Mouse (Mus musculus) G1E-ER4 (cell line): ENCODE results near the gene Tead1. TPM values are rescaled to one million over a fixed set of nuclear protein-coding genes. Genes with fewer than 3 reads are reported as not detected.

Experiments
- GATA1 ChIP-seq: IDR thresholded peaks from one replicate; pipeline ENCODE4 v1.8.0; 2012; ENCODE audit warnings: low read length, inconsistent platforms
- polyA plus RNA-seq: library from polyadenylated mRNA; stranded (reverse); fragments of >175 nt; gene quantifications from 2 replicates; pipeline ENCODE4 v1.2.3, GENCODE M21; 2012

Gene Tead1
- polyA plus RNA-seq, 1 experiment = not detected

DNA sequence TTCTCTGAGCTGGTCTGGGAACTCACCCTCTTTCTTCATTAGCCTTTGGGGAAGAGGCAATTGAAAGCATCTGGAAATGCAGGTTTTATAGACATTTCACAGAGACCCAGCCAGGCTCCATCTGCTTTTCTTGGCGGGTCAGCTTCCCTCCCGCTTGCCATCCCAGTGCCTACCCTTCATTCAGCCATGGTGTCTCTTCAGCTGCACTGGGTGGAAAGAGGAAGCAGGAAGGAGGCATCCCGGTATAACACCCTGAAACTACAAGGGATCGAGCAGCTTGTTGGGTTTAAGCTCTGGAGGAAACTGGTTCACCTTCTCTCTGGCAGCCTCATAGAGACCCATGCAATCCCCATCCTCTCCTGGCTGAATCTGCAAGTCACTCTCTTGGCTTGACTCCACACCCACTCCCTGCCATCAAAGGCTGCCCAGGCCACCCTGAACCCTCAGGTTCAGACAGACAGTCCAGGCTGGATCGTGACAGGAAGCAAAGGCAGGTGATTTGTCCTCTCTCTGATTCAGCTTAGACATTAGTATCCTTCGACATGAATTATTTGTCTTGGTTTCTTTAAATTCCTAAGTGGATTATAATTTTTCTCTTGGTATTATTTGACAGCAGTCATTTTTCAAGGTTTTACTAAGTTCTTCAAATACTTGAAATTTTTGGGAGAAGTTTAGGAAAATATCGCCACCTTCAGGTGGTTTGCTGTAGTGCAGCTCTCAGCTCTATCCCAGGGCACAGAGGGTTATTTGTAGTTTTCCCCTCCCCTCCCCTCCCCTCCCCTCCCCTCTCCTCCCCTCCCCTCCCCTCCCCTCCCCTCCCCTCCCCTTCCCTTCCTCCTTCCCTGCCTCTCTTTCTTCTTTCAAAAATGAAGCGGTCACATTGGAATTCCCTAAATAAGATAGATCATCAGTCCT lies 189.7 kb downstream of the Tead1 start:
- TF ChIP-seq GATA1 = no peak

DNA sequence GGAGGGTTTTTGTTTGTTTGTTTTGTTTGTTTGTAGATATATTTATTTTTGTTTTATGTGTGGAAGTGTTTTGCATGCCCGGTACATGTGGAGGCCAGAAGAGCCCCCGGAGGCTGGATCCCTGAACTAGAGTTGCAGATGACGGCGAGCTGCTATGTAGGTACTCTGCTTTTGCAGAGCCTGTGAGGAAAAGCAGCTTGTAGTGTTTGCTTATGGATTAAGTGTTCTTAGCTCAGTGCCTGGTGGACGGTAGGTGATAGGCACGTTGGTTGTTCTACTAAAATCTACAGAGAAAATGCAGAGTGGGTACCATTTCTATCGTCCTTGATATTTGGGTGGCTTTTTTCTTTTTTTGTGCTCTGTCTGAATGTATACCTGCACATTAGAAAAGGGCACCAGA lies 192.6 kb downstream of the Tead1 start:
- TF ChIP-seq GATA1 = no peak

GRCm38 (mm10) chr7:112872435-112873196 lies 193.5 kb downstream of the Tead1 start:
- TF ChIP-seq GATA1 = no peak

- TF ChIP-seq GATA1 = no peak
These were observed 197.0 kb downstream of the Tead1 start for GRCm38 (mm10) chr7:112876128-112876527.

DNA sequence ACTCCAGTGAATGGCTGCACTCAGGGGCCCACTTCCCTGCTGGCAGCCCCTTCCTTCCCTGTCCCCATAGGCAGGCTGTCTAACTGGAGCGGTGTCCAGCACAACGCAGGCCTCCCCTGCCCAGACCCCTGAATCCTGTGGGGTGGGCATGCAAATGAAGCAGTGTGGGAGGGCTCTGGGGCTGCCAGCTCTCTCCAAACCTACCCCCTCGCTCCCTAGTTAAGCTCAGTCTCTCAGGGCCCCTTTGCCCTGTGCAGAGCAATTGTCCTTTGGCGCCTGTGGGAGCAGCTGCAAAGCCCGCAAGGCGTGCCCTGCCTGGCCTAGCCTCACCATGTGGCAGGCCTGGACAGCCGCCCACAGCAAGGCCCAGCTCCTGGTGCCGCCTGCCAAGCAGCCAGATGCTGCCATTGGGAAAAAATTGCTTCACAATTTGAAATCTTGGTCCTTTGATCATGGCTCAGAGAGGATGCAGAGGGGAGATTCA lies 204.7 kb downstream of the Tead1 start:
- TF ChIP-seq GATA1 = no peak

- TF ChIP-seq GATA1 = no peak
These were observed 206.4 kb downstream of the Tead1 start for GRCm38 (mm10) chr7:112885546-112885945.

GRCm38 (mm10) chr7:112891883-112892282 lies 212.8 kb downstream of the Tead1 start:
- no peak for TF ChIP-seq GATA1

GRCm38 (mm10) chr7:112892595-112892994 lies 213.5 kb downstream of the Tead1 start:
- TF ChIP-seq GATA1 = no peak

GRCm38 (mm10) chr7:112896363-112896762 lies 217.2 kb downstream of the Tead1 start:
- no peak for TF ChIP-seq GATA1

- no peak for TF ChIP-seq GATA1
These were observed 222.6 kb downstream of the Tead1 start for GRCm38 (mm10) chr7:112901710-112902109.

DNA sequence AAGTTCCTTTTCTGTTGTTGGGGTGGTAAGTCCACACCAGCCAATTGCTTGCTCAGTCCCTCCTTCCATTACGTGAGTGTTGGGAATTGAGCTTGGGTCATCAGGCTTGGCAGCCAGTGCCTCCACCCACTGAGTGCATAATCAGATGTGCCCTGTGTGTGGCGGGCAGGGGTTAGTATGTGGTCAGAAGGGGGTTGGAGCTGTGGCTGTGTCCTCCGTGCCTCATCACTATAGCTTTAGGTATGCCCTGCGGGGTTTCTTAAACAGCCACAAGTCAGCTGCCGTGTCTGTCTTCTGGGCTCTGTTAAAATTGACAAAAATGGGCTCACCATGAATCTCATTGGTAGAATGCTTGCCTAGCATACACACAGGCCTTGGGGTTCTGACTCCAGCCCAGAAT lies 227.7 kb downstream of the Tead1 start:
- no peak for TF ChIP-seq GATA1

- no peak for TF ChIP-seq GATA1
These were observed 228.3 kb downstream of the Tead1 start for GRCm38 (mm10) chr7:112907468-112907867.

GRCm38 (mm10) chr7:112909164-112909563 lies 230.0 kb downstream of the Tead1 start:
- TF ChIP-seq GATA1 = no peak

- TF ChIP-seq GATA1 = no peak
These were observed 233.9 kb downstream of the Tead1 start for GRCm38 (mm10) chr7:112912969-112913368.

- TF ChIP-seq GATA1 = no peak
These were observed 236.5 kb downstream of the Tead1 start for GRCm38 (mm10) chr7:112915571-112915970.

GRCm38 (mm10) chr7:112917613-112918278 lies 238.6 kb downstream of the Tead1 start:
- TF ChIP-seq GATA1 = no peak
